Mouse (Mus musculus): ENCODE measurements around the gene Trp53i13. TPM values are rescaled to one million over a fixed set of nuclear protein-coding genes. Genes with fewer than 3 reads are reported as not detected.
A peak's percentile ranks its signal among the peaks of the same experiment; 100 is the strongest.

The Trp53i13 gene
- total RNA-seq, 2 experiments from 2014 or later, result 1.8 to 2.5 TPM

DNA sequence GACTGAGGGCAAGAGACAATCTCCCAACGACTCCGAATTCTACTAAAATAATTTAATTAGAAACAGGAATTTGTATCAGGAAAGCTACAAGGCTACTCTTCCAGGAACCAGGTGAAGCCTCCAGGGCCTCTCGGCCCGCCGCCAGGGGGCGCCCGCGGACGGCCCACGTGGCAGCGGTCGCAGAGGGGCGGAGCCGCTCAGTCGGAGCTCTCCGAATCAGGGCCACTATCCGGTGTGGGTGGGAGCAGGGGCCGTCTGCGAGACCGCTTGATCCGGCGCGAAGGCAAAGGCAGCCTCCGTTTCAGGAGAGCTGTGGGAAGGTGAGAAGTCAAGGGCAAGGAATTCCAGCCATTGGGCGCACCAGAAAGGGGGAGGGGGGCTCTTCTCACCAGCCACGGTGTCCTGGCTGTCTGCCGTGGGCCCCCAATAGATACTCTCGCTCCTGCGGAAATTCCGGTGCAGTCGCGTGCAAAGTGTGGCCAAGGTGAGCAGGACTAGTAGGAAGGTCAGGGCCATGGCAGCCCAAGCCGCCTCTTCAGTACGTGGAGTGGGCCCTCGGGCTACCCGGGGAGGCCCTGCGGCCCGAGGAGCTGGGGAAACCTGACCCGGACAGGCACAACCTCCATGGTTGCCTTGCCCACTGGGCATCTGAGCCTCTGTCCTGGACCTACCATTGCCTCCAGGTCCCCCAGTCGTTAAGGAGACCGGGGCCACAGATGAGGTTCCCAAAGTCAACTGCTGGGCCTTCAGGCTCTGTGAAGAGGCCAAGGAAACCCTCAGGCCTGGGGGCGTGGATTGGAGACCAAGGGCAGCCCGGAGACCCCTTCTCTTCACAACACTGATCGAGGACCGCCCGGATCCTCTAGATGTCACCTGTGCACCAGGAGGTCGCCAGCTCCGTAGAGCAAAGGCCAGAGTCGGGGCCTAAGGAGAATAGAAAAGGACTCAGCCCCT is 7.4 kb downstream of the Trp53i13 start:
- ATAC-seq (replicated peaks; ENCODE audit: poor library complexity, severe bottlenecking), result peak; percentile 72

DNA sequence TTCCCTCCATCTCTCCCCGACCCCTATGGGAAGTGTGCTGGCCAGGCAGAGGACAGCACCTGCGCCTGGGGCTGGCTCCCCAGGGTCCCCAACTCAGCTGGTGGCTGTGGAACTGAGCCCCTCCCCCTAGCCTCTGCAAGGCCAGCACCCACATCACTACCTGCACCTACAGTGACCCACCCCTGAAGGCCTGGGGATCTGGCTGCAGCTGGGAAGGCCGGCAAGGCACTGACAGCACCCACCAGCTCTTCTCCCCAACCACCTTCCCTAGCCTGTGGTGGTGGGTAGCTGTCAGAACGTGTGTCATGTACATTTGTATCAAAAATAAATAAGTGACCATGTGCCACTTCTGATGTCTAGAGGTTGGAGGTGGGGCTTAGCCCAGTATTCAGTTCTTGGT is 8.4 kb downstream of the Trp53i13 start:
- ATAC-seq (replicated peaks; ENCODE audit: poor library complexity, severe bottlenecking), result no peak

DNA sequence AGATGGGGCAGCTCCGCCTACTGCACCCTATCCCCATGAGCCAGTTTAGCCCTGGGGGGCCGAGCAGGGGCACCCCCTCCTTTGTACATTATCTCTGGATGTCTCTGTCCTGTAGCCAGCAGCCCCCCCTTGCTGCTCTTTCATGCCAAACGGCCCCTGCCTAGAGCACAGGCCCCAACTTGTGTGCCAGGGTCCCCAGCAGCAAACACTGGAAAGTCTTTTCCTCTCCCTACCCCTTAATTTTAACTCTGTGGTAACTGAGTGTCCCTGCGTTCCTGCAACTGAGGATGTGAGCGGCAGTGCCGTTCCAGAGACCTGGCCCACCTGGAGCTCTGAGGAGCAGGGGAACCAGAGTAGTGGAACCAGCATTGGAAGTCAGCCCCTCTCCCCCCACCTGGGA is 8.8 kb downstream of the Trp53i13 start:
- ATAC-seq (replicated peaks; ENCODE audit: poor library complexity, severe bottlenecking), result no peak

DNA sequence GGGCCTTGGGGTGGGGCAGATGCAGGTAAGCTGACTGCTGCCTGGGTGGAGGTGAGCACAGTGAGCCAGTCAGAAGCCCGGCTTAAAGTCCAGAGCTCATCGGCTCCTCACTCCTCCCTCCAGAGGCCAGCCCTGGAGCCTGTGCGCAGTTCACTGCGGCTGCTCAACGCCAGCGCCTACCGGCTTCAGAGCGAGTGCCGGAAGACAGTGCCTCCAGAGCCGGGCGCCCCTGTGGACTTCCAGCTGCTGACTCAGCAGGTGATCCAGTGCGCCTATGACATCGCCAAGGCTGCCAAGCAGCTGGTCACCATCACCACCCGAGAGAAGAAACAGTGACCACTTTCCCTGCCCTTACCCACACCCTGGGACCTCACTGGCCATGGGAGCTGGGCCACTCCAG is 9.5 kb downstream of the Trp53i13 start:
- ATAC-seq (replicated peaks; ENCODE audit: poor library complexity, severe bottlenecking), result no peak

DNA sequence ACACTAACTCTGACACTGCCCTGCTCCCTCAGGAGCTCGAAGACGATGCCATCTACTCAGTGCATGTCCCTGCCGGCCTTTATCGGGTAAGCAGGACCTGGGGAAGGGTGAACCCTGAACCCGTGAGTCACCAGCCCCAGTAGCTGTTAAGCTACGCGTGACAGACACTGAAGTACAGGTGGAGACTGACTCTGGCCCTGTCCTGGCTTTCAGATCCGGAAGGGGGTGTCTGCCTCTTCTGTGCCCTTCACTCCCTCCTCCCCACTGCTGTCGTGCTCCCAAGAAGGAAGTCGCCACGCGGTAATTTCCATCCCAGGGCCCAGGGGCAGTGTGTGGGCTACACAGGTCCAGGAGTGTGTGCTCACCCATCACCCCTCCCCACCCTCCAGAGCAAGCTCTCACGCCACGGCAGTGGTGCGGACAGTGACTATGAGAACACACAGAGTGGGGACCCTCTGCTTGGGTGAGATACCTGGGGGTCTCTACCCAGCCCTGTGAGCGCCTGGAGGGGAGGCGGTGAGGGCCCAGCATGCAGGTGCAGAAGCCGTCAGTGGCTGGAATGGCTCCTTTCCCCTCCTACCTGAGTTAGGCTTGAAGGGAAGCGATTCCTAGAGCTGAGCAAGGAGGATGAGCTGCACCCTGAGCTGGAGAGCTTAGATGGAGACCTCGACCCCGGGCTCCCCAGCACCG is 10.3 kb downstream of the Trp53i13 start:
- ATAC-seq (replicated peaks; ENCODE audit: poor library complexity, severe bottlenecking), result no peak

DNA sequence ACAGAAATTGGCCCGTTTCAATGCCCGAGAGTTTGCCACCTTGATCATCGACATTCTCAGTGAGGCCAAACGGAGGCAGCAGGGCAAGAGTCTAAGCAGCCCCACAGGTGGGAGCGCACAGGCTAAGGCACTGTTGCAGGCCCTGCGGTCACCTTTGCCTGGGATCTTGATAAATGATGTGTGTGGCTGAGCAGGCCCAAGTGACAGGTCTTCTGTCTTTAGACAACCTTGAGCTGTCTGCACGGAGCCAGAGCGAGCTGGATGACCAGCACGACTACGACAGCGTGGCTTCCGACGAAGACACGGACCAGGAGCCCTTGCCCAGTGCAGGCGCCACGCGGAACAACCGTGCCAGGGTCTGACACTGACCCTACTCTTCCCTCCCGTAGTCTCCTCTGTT is 11.4 kb downstream of the Trp53i13 start:
- ATAC-seq (replicated peaks; ENCODE audit: poor library complexity, severe bottlenecking), result no peak

DNA sequence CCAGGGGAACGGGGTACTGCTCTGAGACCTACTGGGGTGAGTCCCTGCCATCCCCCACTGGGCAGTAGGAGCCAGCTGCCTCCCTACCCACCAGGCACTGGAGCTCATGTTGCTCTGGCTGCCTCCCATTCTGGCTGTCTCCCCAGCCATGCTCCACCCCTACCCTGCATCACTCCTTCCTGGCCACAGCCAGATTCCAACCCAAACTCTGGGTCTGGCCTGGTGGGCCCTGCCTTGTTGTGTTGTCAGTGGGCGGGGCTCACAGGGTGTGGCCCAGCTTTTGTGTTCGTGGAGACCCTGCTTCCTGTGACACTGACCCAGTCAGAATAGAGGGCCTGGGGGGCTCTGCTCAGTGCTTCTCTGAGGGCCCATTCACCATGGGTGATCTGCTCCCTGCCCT is 12.3 kb downstream of the Trp53i13 start:
- ATAC-seq (replicated peaks; ENCODE audit: poor library complexity, severe bottlenecking), result no peak

DNA sequence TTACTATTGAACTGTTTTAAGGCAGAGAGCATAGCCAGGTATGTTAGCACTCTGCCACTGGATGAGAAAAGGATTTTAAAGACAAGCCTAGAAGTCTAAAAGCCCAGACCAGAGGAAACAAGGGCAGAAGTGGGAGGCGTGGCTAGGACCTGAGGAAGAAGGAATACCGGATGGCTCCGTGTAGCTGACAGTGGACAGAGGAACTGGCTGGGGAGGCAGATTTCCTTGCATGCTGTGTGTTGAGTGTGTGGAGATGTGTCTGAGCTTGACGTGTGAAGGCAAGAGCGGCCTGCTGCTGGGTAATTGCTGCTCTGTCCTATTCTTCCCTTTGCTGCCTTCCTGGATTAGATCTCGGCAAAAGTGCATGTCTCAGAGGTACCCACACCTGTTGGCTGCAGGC is 13.3 kb downstream of the Trp53i13 start:
- ATAC-seq (replicated peaks; ENCODE audit: poor library complexity, severe bottlenecking), result no peak

DNA sequence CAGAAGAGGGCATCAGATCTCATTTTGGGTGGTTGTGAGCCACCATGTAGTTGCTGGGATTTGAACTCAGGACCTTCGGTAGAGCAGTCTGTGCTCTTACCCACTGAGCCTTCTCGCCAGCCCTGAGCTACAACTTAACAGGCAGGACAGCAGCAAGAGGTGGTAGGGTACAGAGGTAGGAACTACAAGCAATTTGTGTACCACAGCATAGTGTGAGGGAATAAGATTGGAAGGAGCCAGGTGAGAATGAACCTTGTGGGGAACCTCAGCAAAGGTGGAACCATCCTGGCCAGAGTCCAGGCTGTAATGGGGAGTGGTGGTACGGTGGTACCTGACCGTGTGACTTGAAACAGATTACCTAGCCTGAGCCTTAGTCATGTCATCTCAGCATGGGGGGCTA is 13.8 kb downstream of the Trp53i13 start:
- ATAC-seq (replicated peaks; ENCODE audit: poor library complexity, severe bottlenecking), result no peak

DNA sequence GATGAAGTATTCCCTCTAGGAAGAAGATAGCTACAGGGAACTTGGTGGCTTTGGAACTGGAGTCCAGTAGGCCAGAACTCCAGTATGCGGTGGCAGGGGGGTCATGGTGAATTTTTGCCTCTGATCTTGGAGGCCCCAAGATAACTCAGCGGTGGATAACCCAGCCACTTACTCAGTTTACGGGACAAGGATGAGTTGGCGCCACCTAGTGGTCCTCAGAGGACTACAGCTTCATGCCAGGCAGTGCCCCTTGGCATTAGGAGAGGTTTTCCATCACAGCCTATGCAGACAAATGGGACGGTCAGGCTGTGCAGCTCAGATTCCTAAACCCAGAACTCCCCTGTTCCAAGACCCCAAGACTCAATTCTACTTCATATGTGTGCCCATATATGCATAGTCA is 14.4 kb downstream of the Trp53i13 start:
- peak; percentile 57 for ATAC-seq (replicated peaks; ENCODE audit: poor library complexity, severe bottlenecking)

DNA sequence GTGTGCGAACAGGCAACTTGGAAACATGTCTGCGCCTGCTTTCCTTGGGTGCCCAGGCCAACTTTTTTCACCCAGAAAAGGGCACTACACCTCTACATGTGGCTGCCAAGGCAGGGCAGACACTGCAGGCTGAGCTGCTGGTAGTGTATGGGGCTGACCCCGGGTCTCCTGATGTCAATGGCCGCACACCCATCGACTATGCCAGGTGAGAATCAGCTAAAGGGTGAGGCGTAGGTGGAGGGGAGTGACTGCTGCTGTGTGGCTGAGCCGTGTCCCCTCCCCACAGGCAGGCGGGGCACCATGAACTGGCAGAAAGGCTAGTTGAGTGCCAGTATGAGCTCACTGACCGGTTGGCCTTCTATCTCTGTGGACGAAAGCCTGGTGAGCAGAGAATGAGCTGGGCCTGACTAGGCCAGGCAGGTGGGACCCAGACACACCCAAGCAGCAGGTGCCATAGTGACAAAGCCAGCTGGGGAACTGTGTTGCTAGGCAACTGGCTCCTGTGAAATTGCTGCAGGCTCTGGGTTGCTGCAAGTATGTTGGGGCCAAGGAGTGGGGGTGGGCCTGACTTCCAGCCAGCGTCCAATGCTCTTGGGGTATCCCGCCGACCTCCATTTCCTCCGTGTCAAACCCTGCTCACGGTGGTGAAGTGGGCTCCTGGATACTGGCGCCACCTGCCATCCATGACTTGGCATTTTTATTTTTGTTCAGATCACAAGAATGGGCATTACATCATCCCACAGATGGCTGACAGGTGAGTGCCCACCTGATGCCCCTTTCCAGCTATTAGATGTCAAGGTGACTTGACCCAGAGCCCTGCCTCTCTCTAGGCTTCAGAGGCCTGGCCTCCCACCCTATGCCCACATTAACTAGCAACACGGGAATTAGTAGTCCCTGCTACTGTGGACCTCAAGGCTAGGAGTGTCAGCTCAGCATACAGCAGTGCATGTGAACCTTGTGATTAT is 15.1 kb downstream of the Trp53i13 start:
- no peak for ATAC-seq (replicated peaks; ENCODE audit: poor library complexity, severe bottlenecking)

DNA sequence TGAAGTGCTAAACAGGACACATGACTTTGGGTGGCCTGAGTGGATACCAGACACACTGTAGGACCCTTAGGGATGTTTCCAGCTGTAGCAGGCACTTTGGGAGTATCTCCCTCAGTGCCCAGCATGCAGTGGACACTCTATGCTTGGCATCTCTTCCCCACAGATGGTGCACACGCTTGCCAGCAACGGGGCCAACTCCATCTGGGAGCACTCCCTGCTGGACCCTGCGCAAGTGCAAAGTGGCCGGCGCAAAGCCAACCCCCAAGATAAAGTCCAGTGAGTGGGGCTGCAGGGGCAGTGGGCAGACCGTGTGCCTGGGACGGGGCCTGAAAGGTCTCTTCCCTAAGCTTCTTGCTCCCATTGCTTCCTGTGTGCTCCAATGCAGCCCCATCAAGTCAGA is 16.4 kb downstream of the Trp53i13 start:
- ATAC-seq (replicated peaks; ENCODE audit: poor library complexity, severe bottlenecking), result no peak

DNA sequence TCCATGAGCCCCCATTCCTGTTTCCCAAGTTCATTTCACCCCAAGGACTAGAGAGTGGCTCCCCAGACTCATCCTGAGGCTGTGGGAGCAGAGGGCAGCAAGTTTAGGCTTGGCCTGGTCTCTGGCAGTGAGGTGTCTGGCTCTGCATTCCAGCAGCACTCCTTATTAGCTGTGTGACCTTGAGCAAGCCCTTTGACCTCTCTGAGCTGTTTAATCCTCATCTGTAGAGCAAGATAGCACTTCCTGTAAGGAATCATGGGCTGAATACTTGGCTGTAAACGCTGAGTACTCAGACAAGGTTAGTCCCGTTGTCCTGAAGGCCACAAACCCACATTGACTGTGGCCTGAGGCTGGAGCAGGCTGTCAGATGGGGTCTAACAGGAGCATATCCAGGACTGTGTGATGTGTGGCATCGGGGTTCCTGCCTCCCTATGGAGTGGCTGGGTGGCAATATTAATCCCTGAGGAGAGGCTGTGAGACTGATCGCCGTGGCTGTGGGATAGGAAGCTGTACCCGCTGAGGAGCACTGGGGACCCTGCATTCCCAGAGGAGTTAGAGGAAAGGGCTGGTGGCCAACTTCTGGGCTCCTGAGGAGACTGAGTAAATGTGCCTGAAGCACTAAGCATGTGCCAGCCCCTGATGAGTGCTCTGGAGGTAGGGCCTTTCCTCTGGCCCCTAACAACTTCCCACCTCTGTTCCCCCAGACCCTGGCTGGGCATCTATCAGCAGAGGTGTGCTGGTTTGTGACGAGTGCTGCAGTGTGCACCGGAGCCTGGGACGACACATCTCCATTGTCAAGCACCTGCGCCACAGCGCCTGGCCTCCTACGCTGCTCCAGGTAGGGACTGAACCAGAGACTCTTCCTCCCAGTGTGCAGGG is 17.3 kb downstream of the Trp53i13 start:
- ATAC-seq (replicated peaks; ENCODE audit: poor library complexity, severe bottlenecking), result no peak

DNA sequence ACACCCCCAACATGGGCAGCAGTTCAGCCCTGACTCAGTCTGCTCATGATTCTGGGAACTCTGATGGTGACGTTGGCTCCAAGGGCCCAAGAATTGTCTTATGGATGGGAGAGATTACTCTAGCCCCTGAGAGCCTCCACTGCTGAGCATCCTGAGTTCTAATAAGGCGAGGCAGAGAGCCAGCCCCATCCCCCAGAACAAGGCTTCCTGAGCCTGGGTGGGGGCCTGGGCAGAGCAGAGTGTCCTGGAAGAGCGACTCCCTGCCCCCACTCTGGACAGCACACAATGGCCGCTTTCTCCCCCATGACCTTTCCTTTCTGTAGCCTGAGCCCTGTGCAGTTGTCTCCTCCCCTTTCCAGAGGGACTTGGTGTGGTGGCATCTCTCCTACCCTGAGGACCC is 17.9 kb downstream of the Trp53i13 start:
- no peak for ATAC-seq (replicated peaks; ENCODE audit: poor library complexity, severe bottlenecking)

DNA sequence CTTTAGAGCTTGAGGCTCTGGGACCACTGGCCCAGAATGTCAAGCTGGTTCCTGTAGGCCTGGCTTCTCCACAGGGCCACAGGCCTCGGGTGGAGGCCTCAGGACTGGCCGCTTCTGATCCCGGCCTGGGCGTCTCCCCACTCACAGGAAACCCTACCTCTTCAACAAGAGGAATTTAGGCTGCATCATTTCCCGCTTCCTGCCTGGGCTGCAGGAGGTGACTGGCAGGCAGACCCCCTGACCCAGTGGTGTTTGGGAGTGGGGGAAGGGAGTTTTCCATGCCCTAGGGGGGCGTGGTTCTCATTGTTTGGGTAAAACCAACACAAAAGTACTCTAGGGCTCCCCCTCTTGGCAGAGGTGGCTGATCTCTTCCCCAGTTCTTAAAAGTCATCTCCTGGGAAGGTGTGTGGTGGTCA is 18.4 kb downstream of the Trp53i13 start:
- peak; percentile 8 for ATAC-seq (replicated peaks; ENCODE audit: poor library complexity, severe bottlenecking)

DNA sequence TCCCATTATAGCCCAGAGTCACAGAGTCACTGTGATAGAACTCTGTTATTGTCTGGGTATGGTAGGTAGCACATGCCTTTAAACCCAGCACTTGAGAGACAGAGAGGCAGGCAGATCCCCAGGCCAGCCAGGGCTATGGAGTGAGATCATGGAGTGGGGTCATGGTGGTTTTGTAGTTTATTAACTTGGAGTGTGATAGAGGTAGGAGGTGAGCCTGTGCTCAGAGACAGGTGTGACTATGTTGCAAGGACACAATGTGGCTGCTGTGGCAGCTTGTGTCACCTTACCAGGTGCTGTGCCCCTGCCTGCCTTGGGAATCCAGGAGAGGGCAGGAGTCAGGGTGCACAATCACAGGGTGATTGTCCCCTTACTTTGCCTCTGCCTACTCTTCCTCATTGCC is 20.3 kb downstream of the Trp53i13 start:
- ATAC-seq (replicated peaks; ENCODE audit: poor library complexity, severe bottlenecking), result no peak

DNA sequence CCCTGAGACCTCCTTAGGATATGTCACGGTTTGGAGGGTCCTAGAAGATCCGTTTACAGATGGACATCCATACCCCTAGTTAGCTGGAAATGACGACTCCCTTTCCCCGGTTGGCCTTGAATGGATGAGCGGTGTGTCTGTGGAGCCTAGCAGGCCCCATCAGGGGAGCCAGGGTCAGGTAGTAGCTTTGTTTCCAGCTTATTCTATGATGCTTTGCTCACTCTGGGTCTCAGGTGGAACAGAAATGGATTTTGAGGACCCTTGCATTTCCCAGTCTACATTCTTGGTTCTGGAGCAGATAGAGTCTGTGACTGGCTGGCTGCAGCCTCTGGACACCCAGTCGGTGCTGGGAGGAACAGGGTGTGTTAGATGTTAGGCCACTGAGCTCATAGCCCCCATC is 21.0 kb downstream of the Trp53i13 start:
- no peak for ATAC-seq (replicated peaks; ENCODE audit: poor library complexity, severe bottlenecking)

DNA sequence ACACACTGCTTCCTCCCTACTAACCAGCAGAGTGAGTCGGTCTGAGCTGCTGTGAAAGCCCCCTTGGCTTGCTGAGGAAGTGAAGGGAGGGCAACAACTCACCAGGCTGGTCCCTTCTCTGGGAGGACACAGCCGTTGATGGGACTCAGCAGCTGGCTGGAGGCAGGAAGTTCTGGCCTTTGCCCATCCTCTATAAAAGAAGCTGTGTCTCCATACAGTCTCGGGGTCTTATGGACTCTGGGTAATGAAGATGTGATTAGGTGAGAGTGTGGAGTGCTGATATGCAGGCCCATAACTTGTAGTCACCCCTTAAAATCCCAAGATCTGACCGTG is 21.5 kb downstream of the Trp53i13 start:
- peak; percentile 3 for ATAC-seq (replicated peaks; ENCODE audit: poor library complexity, severe bottlenecking)

DNA sequence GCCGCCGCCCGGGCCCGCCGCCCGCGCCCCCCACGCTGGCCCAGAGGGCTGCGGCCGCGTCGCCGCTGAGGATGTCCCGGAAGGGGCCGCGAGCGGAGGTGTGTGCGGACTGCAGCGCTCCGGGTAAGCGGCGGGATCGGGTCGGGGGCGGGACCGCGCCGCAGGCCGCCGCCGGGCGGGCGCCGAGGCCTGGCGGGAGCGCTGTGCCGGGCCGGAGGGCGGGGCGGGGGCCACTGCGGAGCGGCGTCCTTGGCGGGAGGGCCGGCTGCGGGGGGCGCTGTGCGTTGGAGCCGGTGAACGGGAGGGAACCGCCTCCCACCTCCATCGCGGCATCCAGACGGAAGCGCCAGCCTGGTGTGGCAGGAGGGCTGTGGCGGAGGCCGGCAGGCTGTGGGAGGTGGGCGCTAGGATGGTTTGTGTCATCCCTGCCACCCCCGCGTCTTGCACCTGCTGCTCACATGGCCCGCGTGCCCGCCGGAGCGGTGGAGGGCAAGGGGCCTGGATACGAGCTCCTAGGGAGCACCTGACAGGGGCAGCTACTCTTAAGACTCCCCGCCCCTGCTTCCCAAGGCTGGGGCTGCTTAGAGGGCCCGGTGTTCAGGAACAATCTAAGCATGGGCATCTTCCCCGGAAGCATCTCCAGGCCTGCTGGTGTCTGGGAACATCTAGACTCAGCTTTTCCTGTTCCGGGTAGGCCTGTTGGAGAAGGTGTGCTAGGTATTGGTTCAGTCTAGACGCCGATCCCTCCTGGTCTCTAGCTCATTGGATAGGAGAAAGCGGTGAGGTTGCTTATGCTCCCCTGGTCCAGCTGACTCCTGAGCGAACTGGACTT is 22.1 kb downstream of the Trp53i13 start, which contains the start of gene Git1:
TSS of gene Git1 (plus strand) at position 51 of the 832 bp plus-strand sequence.
- ATAC-seq (replicated peaks; ENCODE audit: poor library complexity, severe bottlenecking), result peak; percentile 4; the same call in 1 of the 2 replicates
